Mouse (Mus musculus): ENCODE results near the gene Gprc5d. TPM values are rescaled to one million over a fixed set of nuclear protein-coding genes. Genes with fewer than 3 reads are reported as not detected.

Gprc5d gene
- polyA plus RNA-seq, 1 experiment from 2014 or later, result not detected

GRCm38 (mm10) chr6:135090661-135091060 is 27.4 kb downstream of the Gprc5d start:
- Histone ChIP-seq H3K9me3 (ENCODE audit: control insufficient read depth, low read length) (no peaks in the 10 kb centered on the region), H3K9ac (replicated peaks; ENCODE audit: low read length) (no peak overlapping the region), H3K36me3 (ENCODE audit: control insufficient read depth, insufficient read depth, low read length) (no peaks in the 10 kb centered on the region), H3K4me1 (ENCODE audit: control insufficient read depth, insufficient read depth, low read length) (0 out of 2 replicates have a peak, but pooled peaks cover 4% of the 10 kb centered on the region), H3K4me3 (replicated peaks; ENCODE audit: low read depth, low read length) (no peak overlapping the region), H3K27me3 (ENCODE audit: control insufficient read depth, insufficient read depth, low read length) (0 out of 2 replicates have a peak, but pooled peaks cover 3% of the 10 kb centered on the region), H3K4me2 (ENCODE audit: low read length) (no peak overlapping the region), H3K27ac (replicated peaks; ENCODE audit: low read depth, low read length) (no peak overlapping the region)
- WGBS, result 67% methylated on average over 4 of the region's 4 CpGs
- DNase-seq (no peak), ATAC-seq (ENCODE audit: low FRiP score, low TSS enrichment) (no peak)

DNA sequence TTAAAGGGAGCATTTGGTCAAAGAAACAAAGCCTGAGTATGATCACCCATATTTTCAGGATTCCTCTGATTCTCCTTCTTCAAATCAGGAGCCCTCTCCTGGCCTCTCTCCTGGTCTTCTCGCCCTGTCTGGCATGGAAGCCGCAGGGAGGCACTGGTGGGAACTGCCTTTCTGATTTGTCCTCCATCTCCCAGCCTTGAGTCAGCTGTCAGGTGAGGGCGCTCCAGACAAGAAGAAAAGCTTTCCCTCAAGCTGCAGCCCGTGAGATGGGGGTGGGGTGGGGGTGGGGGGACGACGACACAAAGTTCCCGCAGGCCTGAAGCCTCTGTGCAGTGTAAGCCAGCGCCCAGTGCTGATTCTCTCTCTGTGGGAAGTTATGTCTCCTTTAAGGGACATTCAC is 28.3 kb downstream of the Gprc5d start:
- Histone ChIP-seq H3K27me3 (ENCODE audit: control insufficient read depth, insufficient read depth, low read length) (0 out of 2 replicates have a peak, but pooled peaks cover 3% of the 10 kb centered on the region), H3K27ac (replicated peaks; ENCODE audit: low read depth, low read length) (no peak overlapping the region), H3K4me3 (replicated peaks; ENCODE audit: low read depth, low read length) (no peak overlapping the region), H3K4me1 (ENCODE audit: control insufficient read depth, insufficient read depth, low read length) (0 out of 2 replicates have a peak, but pooled peaks cover 4% of the 10 kb centered on the region), H3K9ac (replicated peaks; ENCODE audit: low read length) (no peak overlapping the region), H3K36me3 (ENCODE audit: control insufficient read depth, insufficient read depth, low read length) (no peaks in the 10 kb centered on the region), H3K9me3 (ENCODE audit: control insufficient read depth, low read length) (no peaks in the 10 kb centered on the region), H3K4me2 (ENCODE audit: low read length) (no peak overlapping the region)
- DNase-seq (peak; percentile 41), ATAC-seq (ENCODE audit: low FRiP score, low TSS enrichment) (no peak)
- WGBS, result 21% methylated on average over 8 of the region's 8 CpGs

DNA sequence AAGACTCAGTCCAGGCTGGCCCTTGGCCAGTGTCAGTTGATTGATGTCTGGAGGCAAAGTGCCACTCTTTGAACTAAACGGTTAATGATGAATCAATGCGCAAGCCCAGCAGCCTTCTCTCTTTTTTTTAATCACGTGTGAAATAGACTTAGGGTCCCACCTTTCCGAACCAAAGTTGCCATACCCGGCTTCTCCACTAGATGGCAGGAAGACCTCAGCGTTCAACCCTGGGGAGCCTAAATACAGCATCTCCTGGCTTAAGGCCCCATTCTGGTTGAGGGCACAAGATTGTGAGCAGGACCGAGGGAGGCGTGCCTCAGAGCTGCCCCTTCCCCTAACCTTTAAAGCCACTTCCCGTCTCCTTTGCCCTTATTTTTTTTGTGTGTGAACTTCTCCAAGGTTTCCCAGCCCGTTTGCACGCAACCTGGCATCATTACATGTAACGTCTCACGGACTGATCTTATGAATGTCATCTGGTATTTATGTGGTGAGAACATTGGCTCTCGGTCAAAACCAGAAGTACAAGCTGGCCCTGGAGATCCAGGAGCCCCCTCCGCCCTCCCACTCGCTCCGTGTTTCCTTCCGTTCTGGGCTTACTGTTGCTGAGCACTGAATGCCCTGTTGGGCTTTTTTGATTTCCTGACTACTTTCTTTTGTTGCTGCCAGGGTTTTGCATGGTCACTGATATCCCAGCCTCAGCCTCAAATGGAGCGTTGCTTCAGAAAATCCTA is 30.2 kb downstream of the Gprc5d start:
- Histone ChIP-seq H3K4me3 (replicated peaks; ENCODE audit: low read depth, low read length) (no peak overlapping the region), H3K9ac (replicated peaks; ENCODE audit: low read length) (no peak overlapping the region), H3K27me3 (ENCODE audit: control insufficient read depth, insufficient read depth, low read length) (0 out of 2 replicates have a peak, but pooled peaks cover 3% of the 10 kb centered on the region), H3K9me3 (ENCODE audit: control insufficient read depth, low read length) (no peaks in the 10 kb centered on the region), H3K4me2 (ENCODE audit: low read length) (peak overlapping the region; percentile 38), H3K4me1 (ENCODE audit: control insufficient read depth, insufficient read depth, low read length) (0 out of 2 replicates have a peak, but pooled peaks cover 4% of the 10 kb centered on the region), H3K36me3 (ENCODE audit: control insufficient read depth, insufficient read depth, low read length) (no peaks in the 10 kb centered on the region), H3K27ac (replicated peaks; ENCODE audit: low read depth, low read length) (no peak overlapping the region)
- peak; percentile 95 for DNase-seq
- WGBS, result 28% methylated on average over 19 of the region's 19 CpGs
- ATAC-seq (ENCODE audit: low FRiP score, low TSS enrichment), result peak; percentile 82; the same call in 1 of the 2 replicates

GRCm38 (mm10) chr6:135085703-135086102 is 32.4 kb downstream of the Gprc5d start:
- H3K27ac ChIP-seq (replicated peaks; ENCODE audit: low read depth, low read length), result no peak overlapping the region
- 90% methylated on average over 1 of the region's 1 CpGs for WGBS
- no peak for ATAC-seq (ENCODE audit: low FRiP score, low TSS enrichment)
- H3K27me3 ChIP-seq (ENCODE audit: control insufficient read depth, insufficient read depth, low read length), result 0 out of 2 replicates have a peak, but pooled peaks cover 3% of the 10 kb centered on the region
- no peak for DNase-seq
- 0 out of 2 replicates have a peak, but pooled peaks cover 4% of the 10 kb centered on the region for H3K4me1 ChIP-seq (ENCODE audit: control insufficient read depth, insufficient read depth, low read length)
- H3K9ac ChIP-seq (replicated peaks; ENCODE audit: low read length), result no peak overlapping the region
- H3K4me3 ChIP-seq (replicated peaks; ENCODE audit: low read depth, low read length), result no peak overlapping the region
- no peaks in the 10 kb centered on the region for H3K36me3 ChIP-seq (ENCODE audit: control insufficient read depth, insufficient read depth, low read length)
- no peaks in the 10 kb centered on the region for H3K9me3 ChIP-seq (ENCODE audit: control insufficient read depth, low read length)
- no peak overlapping the region for H3K4me2 ChIP-seq (ENCODE audit: low read length)

GRCm38 (mm10) chr6:135083991-135084502 is 34.0 kb downstream of the Gprc5d start:
- Histone ChIP-seq H3K27ac (replicated peaks; ENCODE audit: low read depth, low read length) (no peak overlapping the region), H3K4me3 (replicated peaks; ENCODE audit: low read depth, low read length) (no peak overlapping the region), H3K4me2 (ENCODE audit: low read length) (no peak overlapping the region), H3K27me3 (ENCODE audit: control insufficient read depth, insufficient read depth, low read length) (no peaks in the 10 kb centered on the region), H3K36me3 (ENCODE audit: control insufficient read depth, insufficient read depth, low read length) (no peaks in the 10 kb centered on the region), H3K4me1 (ENCODE audit: control insufficient read depth, insufficient read depth, low read length) (0 out of 2 replicates have a peak, but pooled peaks cover 4% of the 10 kb centered on the region), H3K9me3 (ENCODE audit: control insufficient read depth, low read length) (no peaks in the 10 kb centered on the region), H3K9ac (replicated peaks; ENCODE audit: low read length) (no peak overlapping the region)
- 74% methylated on average over 10 of the region's 10 CpGs for WGBS
- ATAC-seq (ENCODE audit: low FRiP score, low TSS enrichment) (no peak), DNase-seq (no peak)

DNA sequence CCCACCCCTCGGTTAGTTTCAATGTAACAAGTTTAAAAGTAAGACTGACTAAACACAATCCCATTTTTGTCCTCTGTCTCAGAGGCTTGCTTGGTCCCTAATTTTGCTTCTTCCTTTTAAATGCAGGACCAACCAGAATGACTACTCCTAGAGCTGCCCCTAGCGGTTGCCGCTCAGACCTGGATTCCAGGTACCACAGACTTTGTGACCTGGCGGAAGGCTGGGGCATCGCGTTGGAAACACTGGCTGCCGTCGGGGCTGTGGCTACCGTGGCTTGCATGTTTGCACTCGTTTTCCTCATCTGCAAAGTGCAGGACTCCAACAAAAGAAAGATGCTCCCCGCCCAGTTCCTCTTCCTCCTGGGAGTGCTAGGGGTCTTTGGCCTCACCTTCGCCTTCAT is 39.7 kb downstream of the Gprc5d start:
- H3K27ac ChIP-seq (replicated peaks; ENCODE audit: low read depth, low read length), result no peak overlapping the region
- DNase-seq, result no peak
- WGBS, result 53% methylated on average over 12 of the region's 12 CpGs

DNA sequence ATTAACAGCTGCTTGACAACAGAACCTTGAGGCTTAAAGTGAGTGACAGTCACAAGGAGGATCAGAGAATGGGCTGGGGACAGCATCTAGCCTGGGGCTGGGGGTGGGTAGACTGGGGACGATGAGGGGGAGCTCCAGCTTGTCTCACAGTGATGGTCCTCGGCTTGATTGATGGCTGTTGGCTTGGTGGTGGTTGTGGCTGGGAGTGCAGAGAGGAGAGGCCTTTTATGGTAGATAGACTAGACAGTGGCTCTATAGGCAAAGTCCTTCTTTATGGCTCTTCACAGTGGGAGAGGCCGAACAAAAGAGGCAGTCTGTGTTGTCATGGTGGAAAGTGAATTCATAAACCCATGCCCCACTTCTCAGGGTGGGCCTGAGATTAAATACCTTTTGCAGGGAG is 41.9 kb downstream of the Gprc5d start:
- Histone ChIP-seq H3K9ac (replicated peaks; ENCODE audit: low read length) (no peak overlapping the region), H3K4me3 (replicated peaks; ENCODE audit: low read depth, low read length) (no peak overlapping the region), H3K27me3 (ENCODE audit: control insufficient read depth, insufficient read depth, low read length) (no peaks in the 10 kb centered on the region), H3K4me1 (ENCODE audit: control insufficient read depth, insufficient read depth, low read length) (no peaks in the 10 kb centered on the region), H3K4me2 (ENCODE audit: low read length) (no peak overlapping the region), H3K36me3 (ENCODE audit: control insufficient read depth, insufficient read depth, low read length) (no peaks in the 10 kb centered on the region), H3K27ac (replicated peaks; ENCODE audit: low read depth, low read length) (no peak overlapping the region), H3K9me3 (ENCODE audit: control insufficient read depth, low read length) (no peaks in the 10 kb centered on the region)
- WGBS, result 41% methylated on average over 3 of the region's 3 CpGs
- ATAC-seq (ENCODE audit: low FRiP score, low TSS enrichment) (no peak), DNase-seq (no peak)

More for the DNA sequence above, 39.7 kb downstream of the Gprc5d start:
- ATAC-seq (ENCODE audit: low FRiP score, low TSS enrichment), result no peak
- no peak overlapping the region for H3K4me3 ChIP-seq (replicated peaks; ENCODE audit: low read depth, low read length)
- no peaks in the 10 kb centered on the region for H3K4me1 ChIP-seq (ENCODE audit: control insufficient read depth, insufficient read depth, low read length)
- H3K4me2 ChIP-seq (ENCODE audit: low read length), result no peak overlapping the region
- H3K9me3 ChIP-seq (ENCODE audit: control insufficient read depth, low read length), result no peaks in the 10 kb centered on the region
- no peaks in the 10 kb centered on the region for H3K36me3 ChIP-seq (ENCODE audit: control insufficient read depth, insufficient read depth, low read length)
- H3K9ac ChIP-seq (replicated peaks; ENCODE audit: low read length), result no peak overlapping the region
- H3K27me3 ChIP-seq (ENCODE audit: control insufficient read depth, insufficient read depth, low read length), result no peaks in the 10 kb centered on the region

DNA sequence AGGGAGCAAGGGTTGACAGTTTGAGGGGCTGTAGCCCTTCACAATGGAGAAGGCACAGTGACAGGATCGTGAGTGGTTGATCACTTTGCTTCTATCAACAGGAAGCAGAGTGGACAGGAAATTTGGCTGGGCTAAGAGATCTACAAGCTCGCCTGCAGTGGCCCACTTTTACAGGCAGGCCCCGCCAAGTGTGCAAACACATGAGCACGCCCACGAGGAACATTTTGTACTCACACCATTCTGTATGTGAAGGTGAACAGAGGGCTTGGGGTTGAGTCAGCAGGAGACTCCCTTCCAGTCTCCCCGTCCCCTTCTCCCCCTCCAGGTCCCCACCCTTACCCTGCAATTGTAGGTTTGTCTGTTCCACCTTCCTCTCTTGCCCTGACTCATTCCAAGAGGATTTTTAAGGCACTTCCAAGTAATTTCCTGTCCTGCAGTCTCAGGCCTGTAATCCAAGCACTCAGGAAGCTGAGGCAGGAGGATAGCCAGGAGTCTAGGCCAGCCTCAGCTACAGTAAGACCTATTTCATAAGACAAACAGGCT is 43.6 kb downstream of the Gprc5d start:
- Histone ChIP-seq H3K9me3 (ENCODE audit: control insufficient read depth, low read length) (no peaks in the 10 kb centered on the region), H3K9ac (replicated peaks; ENCODE audit: low read length) (no peak overlapping the region), H3K4me2 (ENCODE audit: low read length) (no peak overlapping the region), H3K4me3 (replicated peaks; ENCODE audit: low read depth, low read length) (no peak overlapping the region), H3K27me3 (ENCODE audit: control insufficient read depth, insufficient read depth, low read length) (no peaks in the 10 kb centered on the region), H3K4me1 (ENCODE audit: control insufficient read depth, insufficient read depth, low read length) (no peaks in the 10 kb centered on the region), H3K27ac (replicated peaks; ENCODE audit: low read depth, low read length) (no peak overlapping the region), H3K36me3 (ENCODE audit: control insufficient read depth, insufficient read depth, low read length) (no peaks in the 10 kb centered on the region)
- ATAC-seq (ENCODE audit: low FRiP score, low TSS enrichment) (no peak), DNase-seq (no peak)
- 81% methylated on average over 6 of the region's 6 CpGs for WGBS

All from midbrain, embryonic 14.5 days (tissue).